Mouse (Mus musculus) MEL (cell line): ENCODE data around the gene Pcbp3. TPM values are rescaled to one million over a fixed set of nuclear protein-coding genes. Genes with fewer than 3 reads are reported as not detected.

ENCODE experiments used
- DNase-seq: peaks from one replicate; pipeline ENCODE4 v3.0.0; 2011; ENCODE audit warnings: low read depth, low spot score
- H3K27ac ChIP-seq: 2 replicates; pipeline ENCODE4 v1.5.1; 2012; ENCODE audit warnings: low read depth, mild to moderate bottlenecking, control low read depth, low read length, moderate library complexity; ENCODE audit not compliant: control insufficient read depth
- H3K27me3 ChIP-seq, 2 experiments: fragments of 150-350 bp in 1 of 2; sonication (generic) in 1 of 2; 2 replicates each; pipeline ENCODE4 v1.6.1; 2012; ENCODE audit warnings: low read length in 2 of 2, mild to moderate bottlenecking in 2 of 2, improper control_type of control experiment in 1 of 2, moderate library complexity in 1 of 2; ENCODE audit not compliant: insufficient read depth in 2 of 2, control insufficient read depth in 1 of 2
- H3K36me3 ChIP-seq, 2 experiments: 2 replicates each; pipeline ENCODE4 v1.6.1; 2012 to 2014; ENCODE audit warnings: low read length in 2 of 2, improper control_type of control experiment in 1 of 2, inconsistent platforms in 1 of 2, mild to moderate bottlenecking in 1 of 2; ENCODE audit not compliant: insufficient read depth in 2 of 2, control insufficient read depth in 1 of 2
- H3K4me1 ChIP-seq, 2 experiments: fragments of 150-350 bp in 1 of 2; sonication (generic) in 1 of 2; 2 replicates each; pipeline ENCODE4 v1.6.1; 2012; ENCODE audit warnings: low read length in 2 of 2, improper control_type of control experiment in 1 of 2, mild to moderate bottlenecking in 1 of 2; ENCODE audit not compliant: insufficient read depth in 2 of 2, control insufficient read depth in 1 of 2
- H3K4me3 ChIP-seq, 2 experiments: fragments of 150-350 bp in 1 of 2; sonication (generic) in 1 of 2; 2 replicates each; pipeline ENCODE4 v1.5.1; 2012; ENCODE audit warnings: low read depth in 2 of 2, low read length in 2 of 2, mild to moderate bottlenecking in 2 of 2, moderate library complexity in 2 of 2, control low read depth in 1 of 2, improper control_type of control experiment in 1 of 2; ENCODE audit not compliant: control insufficient read depth in 1 of 2, insufficient read depth in 1 of 2
- H3K79me2 ChIP-seq: 2 replicates; pipeline ENCODE4 v1.6.1; 2012; ENCODE audit warnings: mild to moderate bottlenecking, low read length, moderate library complexity; ENCODE audit not compliant: control insufficient read depth, poor library complexity, insufficient read depth
- H3K9ac ChIP-seq: 2 replicates; pipeline ENCODE4 v1.6.1; 2012; ENCODE audit warnings: low read depth, mild to moderate bottlenecking, control low read depth, low read length, moderate library complexity; ENCODE audit not compliant: control insufficient read depth, poor library complexity, severe bottlenecking
- H3K9me3 ChIP-seq: fragments of 150-350 bp; sonication (generic); replicated peaks from 2 replicates; pipeline ENCODE4 v1.6.1; 2012; ENCODE audit warnings: mild to moderate bottlenecking, low read length, improper control_type of control experiment, moderate library complexity; ENCODE audit not compliant: insufficient read depth
- ELF1 ChIP-seq: IDR thresholded peaks from 2 replicates; pipeline ENCODE4 v1.6.1; 2014; ENCODE audit warnings: low read depth, mild to moderate bottlenecking, inconsistent platforms, low read length, improper control_type of control experiment, moderate library complexity
- ETS1 ChIP-seq: IDR thresholded peaks from 2 replicates; pipeline ENCODE4 v1.6.1; 2012; ENCODE audit warnings: low read depth, mild to moderate bottlenecking, inconsistent platforms, low read length, improper control_type of control experiment, moderate library complexity
- HCFC1 ChIP-seq: IDR thresholded peaks from 2 replicates; pipeline ENCODE4 v1.6.1; 2012; ENCODE audit warnings: low read depth, mild to moderate bottlenecking, inconsistent platforms, low read length, improper control_type of control experiment, moderate library complexity
- JUND ChIP-seq: IDR thresholded peaks from 2 replicates; pipeline ENCODE4 v1.6.1; 2011; ENCODE audit warnings: low read depth, mild to moderate bottlenecking, improper control_type of control experiment, low read length
- KAT2A ChIP-seq: conservative IDR thresholded peaks from 2 replicates; pipeline ENCODE4 v1.6.1; 2012; ENCODE audit warnings: low read depth, low read length, improper control_type of control experiment, inconsistent platforms
- MAFK ChIP-seq: IDR thresholded peaks from 2 replicates; pipeline ENCODE4 v1.6.1; 2011; ENCODE audit warnings: low read depth, mild to moderate bottlenecking, low read length, improper control_type of control experiment, borderline replicate concordance
- NRF1 ChIP-seq: IDR thresholded peaks from 2 replicates; pipeline ENCODE4 v1.6.1; 2014; ENCODE audit warnings: low read depth, mild to moderate bottlenecking, inconsistent platforms, low read length, improper control_type of control experiment, moderate library complexity; ENCODE audit not compliant: poor library complexity, insufficient read depth, severe bottlenecking
- POLR2AphosphoS5 ChIP-seq: IDR thresholded peaks from 2 replicates; pipeline ENCODE4 v1.6.1; 2012; ENCODE audit warnings: low read depth, borderline replicate concordance, mild to moderate bottlenecking, inconsistent platforms, low read length, moderate library complexity, mixed read lengths
- SIN3A ChIP-seq: IDR thresholded peaks from 2 replicates; pipeline ENCODE4 v1.6.1; 2012; ENCODE audit warnings: low read length, improper control_type of control experiment, inconsistent platforms
- SMC3 ChIP-seq: IDR thresholded peaks from 2 replicates; pipeline ENCODE4 v1.6.1; 2011; ENCODE audit warnings: low read depth, low read length, improper control_type of control experiment
- TCF12 ChIP-seq: IDR thresholded peaks from 2 replicates; pipeline ENCODE4 v1.6.1; 2014; ENCODE audit warnings: low read depth, mild to moderate bottlenecking, inconsistent platforms, low read length, improper control_type of control experiment, moderate library complexity
- USF1 ChIP-seq: IDR thresholded peaks from 2 replicates; pipeline ENCODE4 v1.6.1; 2014; ENCODE audit warnings: low read depth, mild to moderate bottlenecking, inconsistent platforms, low read length, improper control_type of control experiment, moderate library complexity
- USF2 ChIP-seq, 2 experiments: IDR thresholded peaks; 2 replicates each; pipeline ENCODE4 v1.6.1; 2011 to 2012; ENCODE audit warnings: improper control_type of control experiment in 2 of 2, low read length in 2 of 2, borderline replicate concordance in 1 of 2, inconsistent platforms in 1 of 2, low read depth in 1 of 2, mild to moderate bottlenecking in 1 of 2; ENCODE audit not compliant: insufficient read depth in 1 of 2
- ZC3H11A ChIP-seq: IDR thresholded peaks from 2 replicates; pipeline ENCODE4 v1.6.1; 2012; ENCODE audit warnings: low read depth, mild to moderate bottlenecking, inconsistent platforms, low read length, improper control_type of control experiment
- polyA plus RNA-seq, 2 experiments: library from polyadenylated mRNA; stranded (reverse) in 1 of 2; unstranded in 1 of 2; fragments of >175 nt in 1 of 2; fragments of >200 nt in 1 of 2; gene quantifications; 2 replicates each; pipeline versions ENCODE4 v1.2.1 to v1.2.4; 2012; ENCODE audit warnings: low replicate concordance in 2 of 2, low read depth in 1 of 2; ENCODE audit not compliant: insufficient read length in 2 of 2, insufficient read depth in 1 of 2, missing spikeins in 1 of 2
- total RNA-seq: library from RNA; depleted of rRNA; stranded (reverse); fragments of 300-350 nt; gene quantifications from 2 replicates; pipeline ENCODE4 v1.2.3, GENCODE M21; 2012; rRNA removed

The Pcbp3 gene
- total and polyA plus RNA-seq, 3 experiments, result 1.1 to 3.3 TPM; not detected in 1

DNA sequence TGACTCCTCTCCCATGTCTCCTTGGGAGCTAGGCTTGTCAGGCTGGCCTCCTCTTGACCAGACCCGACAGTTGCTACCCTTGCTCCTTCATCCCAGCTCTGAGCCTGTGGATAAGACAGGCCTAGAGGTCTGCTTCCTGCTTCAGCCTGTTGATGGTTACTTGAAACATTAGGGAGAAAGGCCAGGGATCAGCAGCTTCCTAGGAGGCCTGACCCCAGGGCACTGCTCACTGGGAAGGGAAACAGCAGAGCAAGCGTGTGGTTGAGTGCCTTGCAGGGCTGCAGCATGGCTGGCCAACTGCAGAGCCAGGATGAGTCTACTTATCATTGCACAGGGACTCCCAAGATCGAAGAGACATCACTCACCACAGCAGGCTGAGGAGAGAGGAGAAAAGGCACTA, 249.2 kb downstream of the Pcbp3 start:
- H3K9me3 ChIP-seq, result no peaks in the 10 kb centered on the region
- DNase-seq, result no peak
- no peaks in the 10 kb centered on the region for H3K36me3 ChIP-seq
- H3K4me3 ChIP-seq, result no peak overlapping the region
- TF ChIP-seq USF2 (IDR thresholded peaks at IDR 0.05; ENCODE audit: borderline replicate concordance in 1 of 2, insufficient read depth in 1 of 2, low read depth in 1 of 2, low read length in 2 of 2) (no peak), USF1 (no peak), NRF1 (no peak), HCFC1 (no peak), POLR2AphosphoS5 (no peak), MAFK (no peak), SIN3A (no peak), ETS1 (no peak), SMC3 (no peak), ELF1 (no peak), TCF12 (no peak), KAT2A (no peak), ZC3H11A (no peak), JUND (no peak)
- no peaks in the 10 kb centered on the region for H3K4me1 ChIP-seq
- no peaks in the 10 kb centered on the region; a peak in 1 of 4 replicates for H3K27me3 ChIP-seq
- H3K79me2 ChIP-seq, result no peaks in the 10 kb centered on the region
- no peak overlapping the region for H3K9ac ChIP-seq
- no peak overlapping the region for H3K27ac ChIP-seq

Other genes starting within 250 kb of the Pcbp3 start
- gene Col6a1, start 235.7 kb downstream of the Pcbp3 start, total RNA-seq, result not detected in 2 replicates
- gene Col6a1, start 235.7 kb downstream of the Pcbp3 start, polyA plus RNA-seq, result not detected
- gene Slc19a1, start 70.4 kb upstream of the Pcbp3 start, total RNA-seq, result 57.7 and 65.3 TPM in 2 replicates
- 10 to 100 TPM in 1 of 2 experiments, not detected in 1; 86.4 TPM for gene Slc19a1, start 70.4 kb upstream of the Pcbp3 start, polyA plus RNA-seq
- 0.33 and 0.46 TPM in 2 replicates for gene Col18a1, start 204.7 kb upstream of the Pcbp3 start, total RNA-seq
- 1 to 10 TPM in 1 of 2 experiments, not detected in 1; 1.3 TPM for gene Col18a1, start 204.7 kb upstream of the Pcbp3 start, polyA plus RNA-seq